Mouse (Mus musculus): ENCODE data around the gene Atraid. TPM values are rescaled to one million over a fixed set of nuclear protein-coding genes. Genes with fewer than 3 reads are reported as not detected.
A peak's percentile ranks its signal among the peaks of the same experiment; 100 is the strongest.
"Not testable (repeated sequence)": the region's sequence is repeated elsewhere in the genome, so short reads cannot be mapped to it uniquely, and the experiment has no call there.

Gene Atraid
- polyA plus RNA-seq, 1 experiment from 2014 or later = 88.2 TPM

GRCm38 (mm10) chr5:31021790-31022189 lies 26.3 kb upstream of the Atraid start:
- H3K36me3 ChIP-seq (replicated peaks; ENCODE audit: control insufficient read depth, insufficient read depth, low read depth, low read length); H3K27ac ChIP-seq (replicated peaks; ENCODE audit: low read depth, low read length); H3K9ac ChIP-seq (replicated peaks; ENCODE audit: low read length); H3K4me1 ChIP-seq (ENCODE audit: control insufficient read depth, insufficient read depth, low read length); H3K9me3 ChIP-seq (replicated peaks; ENCODE audit: control insufficient read depth, low read length); H3K4me2 ChIP-seq (ENCODE audit: low read depth, low read length); H3K27me3 ChIP-seq (ENCODE audit: control insufficient read depth, insufficient read depth, low read length); DNase-seq (ENCODE audit: low spot score); ATAC-seq (replicated peaks; ENCODE audit: insufficient number of reproducible peaks, low FRiP score, low TSS enrichment, low read depth); H3K4me3 ChIP-seq (ENCODE audit: low read depth, low read length): not testable (repeated sequence)
- 91% methylated on average over 4 of the region's 5 CpGs for WGBS

DNA sequence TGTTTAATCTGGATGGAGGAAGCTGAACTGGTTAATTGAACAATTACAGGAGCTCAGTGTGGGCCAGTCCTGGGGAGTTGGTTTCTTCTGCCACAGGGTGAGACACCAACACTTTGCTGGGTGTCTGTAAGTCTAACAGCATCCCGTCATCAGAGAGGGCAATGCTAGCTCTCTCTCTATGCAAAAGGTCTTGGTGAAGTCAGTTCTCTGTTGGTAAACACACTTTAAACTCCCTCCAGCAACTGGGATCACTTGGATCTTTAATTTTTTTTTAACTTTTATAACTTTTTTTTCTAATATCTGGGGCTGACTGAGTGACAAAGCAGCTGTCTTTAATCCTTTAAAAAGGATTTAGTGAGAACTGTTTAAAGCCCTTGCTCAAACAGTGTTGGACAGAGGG lies 25.4 kb upstream of the Atraid start:
- Histone ChIP-seq H3K36me3 (replicated peaks; ENCODE audit: control insufficient read depth, insufficient read depth, low read depth, low read length) (no peaks in the 10 kb centered on the region), H3K9ac (replicated peaks; ENCODE audit: low read length) (no peak overlapping the region), H3K4me1 (ENCODE audit: control insufficient read depth, insufficient read depth, low read length) (no peaks in the 10 kb centered on the region), H3K9me3 (replicated peaks; ENCODE audit: control insufficient read depth, low read length) (no peaks in the 10 kb centered on the region), H3K4me2 (ENCODE audit: low read depth, low read length) (no peak overlapping the region), H3K27me3 (ENCODE audit: control insufficient read depth, insufficient read depth, low read length) (no peaks in the 10 kb centered on the region), H3K27ac (replicated peaks; ENCODE audit: low read depth, low read length) (no peak overlapping the region), H3K4me3 (ENCODE audit: low read depth, low read length) (no peak overlapping the region)
- no peak for ATAC-seq (replicated peaks; ENCODE audit: insufficient number of reproducible peaks, low FRiP score, low TSS enrichment, low read depth)
- no peak for DNase-seq (ENCODE audit: low spot score)
- WGBS = 42% methylated on average over 1 of the region's 1 CpGs

DNA sequence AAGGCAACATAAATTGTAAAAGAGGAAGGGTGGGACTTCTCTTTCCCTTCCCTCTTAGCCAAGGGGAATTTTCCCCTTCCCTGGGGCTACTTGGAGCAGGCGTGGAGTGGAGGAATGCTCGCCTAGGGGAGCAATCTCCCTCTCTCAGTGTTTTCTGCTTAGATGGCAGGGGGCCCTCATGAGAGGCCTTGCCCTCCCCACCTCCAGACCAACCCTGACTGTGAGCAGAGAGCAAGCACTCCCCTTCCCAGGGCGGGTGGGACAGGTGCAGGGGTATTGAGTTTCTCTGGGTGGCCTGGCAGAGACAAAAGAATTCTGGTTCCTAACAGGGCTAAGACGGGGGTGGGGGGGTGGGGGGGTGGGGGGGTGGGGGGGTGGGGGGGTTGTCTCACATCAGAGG lies 24.9 kb upstream of the Atraid start:
- no peaks in the 10 kb centered on the region for H3K27me3 ChIP-seq (ENCODE audit: control insufficient read depth, insufficient read depth, low read length)
- H3K4me2 ChIP-seq (ENCODE audit: low read depth, low read length) = no peak overlapping the region
- H3K4me1 ChIP-seq (ENCODE audit: control insufficient read depth, insufficient read depth, low read length) = no peaks in the 10 kb centered on the region
- WGBS = 11% methylated on average over 4 of the region's 4 CpGs
- H3K9me3 ChIP-seq (replicated peaks; ENCODE audit: control insufficient read depth, low read length) = no peaks in the 10 kb centered on the region
- H3K36me3 ChIP-seq (replicated peaks; ENCODE audit: control insufficient read depth, insufficient read depth, low read depth, low read length) = no peaks in the 10 kb centered on the region
- DNase-seq (ENCODE audit: low spot score) (peak; percentile 4), ATAC-seq (replicated peaks; ENCODE audit: insufficient number of reproducible peaks, low FRiP score, low TSS enrichment, low read depth) (no peak)
- no peak overlapping the region for H3K27ac ChIP-seq (replicated peaks; ENCODE audit: low read depth, low read length)
- H3K4me3 ChIP-seq (ENCODE audit: low read depth, low read length) = no peak overlapping the region
- no peak overlapping the region for H3K9ac ChIP-seq (replicated peaks; ENCODE audit: low read length)

DNA sequence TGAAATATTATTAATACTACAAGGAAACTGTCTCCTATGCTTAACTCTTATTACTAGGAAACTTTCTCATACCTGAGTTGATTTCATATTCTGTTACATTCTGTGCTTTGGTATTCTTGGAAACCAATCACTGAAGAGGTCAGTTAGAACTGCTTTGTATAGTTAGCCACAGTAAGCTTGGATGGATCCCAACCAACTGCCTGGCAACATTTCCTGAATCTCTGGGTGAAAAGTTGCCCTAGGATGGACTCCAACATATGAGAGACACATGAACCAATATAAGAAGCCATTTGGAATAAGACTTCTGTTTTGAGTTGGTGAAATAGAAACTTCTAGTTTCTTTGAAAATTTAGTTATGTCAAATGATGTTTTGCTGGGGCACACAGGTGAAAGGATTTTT lies 23.5 kb upstream of the Atraid start:
- Histone ChIP-seq H3K4me3 (ENCODE audit: low read depth, low read length) (no peak overlapping the region), H3K36me3 (replicated peaks; ENCODE audit: control insufficient read depth, insufficient read depth, low read depth, low read length) (no peaks in the 10 kb centered on the region), H3K9ac (replicated peaks; ENCODE audit: low read length) (no peak overlapping the region), H3K27me3 (ENCODE audit: control insufficient read depth, insufficient read depth, low read length) (no peaks in the 10 kb centered on the region), H3K4me1 (ENCODE audit: control insufficient read depth, insufficient read depth, low read length) (no peaks in the 10 kb centered on the region), H3K9me3 (replicated peaks; ENCODE audit: control insufficient read depth, low read length) (no peaks in the 10 kb centered on the region), H3K4me2 (ENCODE audit: low read depth, low read length) (no peak overlapping the region), H3K27ac (replicated peaks; ENCODE audit: low read depth, low read length) (no peak overlapping the region)
- no peak for DNase-seq (ENCODE audit: low spot score)
- no peak for ATAC-seq (replicated peaks; ENCODE audit: insufficient number of reproducible peaks, low FRiP score, low TSS enrichment, low read depth)

DNA sequence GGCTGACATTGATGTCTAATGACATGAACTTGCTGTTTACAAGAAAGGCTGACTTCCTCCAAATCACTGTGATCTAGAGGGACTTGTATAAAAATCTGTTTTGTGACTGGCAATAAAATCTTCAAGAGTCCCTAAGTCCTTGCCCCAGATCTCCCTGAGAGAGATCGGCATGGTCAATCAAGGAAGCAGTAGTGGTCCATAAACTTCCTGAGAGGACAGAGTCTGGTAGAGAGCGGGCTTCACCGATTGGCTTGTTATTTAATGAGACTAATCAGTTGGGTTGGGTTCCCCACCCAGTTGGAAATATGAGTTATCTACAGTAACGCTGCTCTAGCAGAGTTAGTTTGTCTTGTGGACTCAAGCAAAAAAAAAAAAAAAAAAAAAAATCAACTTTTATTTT lies 17.2 kb upstream of the Atraid start:
- Histone ChIP-seq H3K4me1 (ENCODE audit: control insufficient read depth, insufficient read depth, low read length) (no peaks in the 10 kb centered on the region), H3K9ac (replicated peaks; ENCODE audit: low read length) (no peak overlapping the region), H3K4me3 (ENCODE audit: low read depth, low read length) (no peak overlapping the region), H3K27me3 (ENCODE audit: control insufficient read depth, insufficient read depth, low read length) (no peaks in the 10 kb centered on the region), H3K4me2 (ENCODE audit: low read depth, low read length) (no peak overlapping the region), H3K36me3 (replicated peaks; ENCODE audit: control insufficient read depth, insufficient read depth, low read depth, low read length) (no peaks in the 10 kb centered on the region), H3K9me3 (replicated peaks; ENCODE audit: control insufficient read depth, low read length) (no peaks in the 10 kb centered on the region), H3K27ac (replicated peaks; ENCODE audit: low read depth, low read length) (no peak overlapping the region)
- WGBS = 89% methylated on average over 4 of the region's 4 CpGs
- no peak for ATAC-seq (replicated peaks; ENCODE audit: insufficient number of reproducible peaks, low FRiP score, low TSS enrichment, low read depth)
- no peak for DNase-seq (ENCODE audit: low spot score)

- Histone ChIP-seq H3K27ac (replicated peaks; ENCODE audit: low read depth, low read length) (no peak overlapping the region), H3K36me3 (replicated peaks; ENCODE audit: control insufficient read depth, insufficient read depth, low read depth, low read length) (no peaks in the 10 kb centered on the region), H3K27me3 (ENCODE audit: control insufficient read depth, insufficient read depth, low read length) (no peaks in the 10 kb centered on the region), H3K9me3 (replicated peaks; ENCODE audit: control insufficient read depth, low read length) (no peaks in the 10 kb centered on the region), H3K9ac (replicated peaks; ENCODE audit: low read length) (no peak overlapping the region), H3K4me2 (ENCODE audit: low read depth, low read length) (no peak overlapping the region), H3K4me3 (ENCODE audit: low read depth, low read length) (no peak overlapping the region), H3K4me1 (ENCODE audit: control insufficient read depth, insufficient read depth, low read length) (no peaks in the 10 kb centered on the region)
- no peak for ATAC-seq (replicated peaks; ENCODE audit: insufficient number of reproducible peaks, low FRiP score, low TSS enrichment, low read depth)
- 84% methylated on average over 8 of the region's 8 CpGs for WGBS
- DNase-seq (ENCODE audit: low spot score) = no peak
Observed at GRCm38 (mm10) chr5:31031508-31031907, 16.6 kb upstream of the Atraid start.

DNA sequence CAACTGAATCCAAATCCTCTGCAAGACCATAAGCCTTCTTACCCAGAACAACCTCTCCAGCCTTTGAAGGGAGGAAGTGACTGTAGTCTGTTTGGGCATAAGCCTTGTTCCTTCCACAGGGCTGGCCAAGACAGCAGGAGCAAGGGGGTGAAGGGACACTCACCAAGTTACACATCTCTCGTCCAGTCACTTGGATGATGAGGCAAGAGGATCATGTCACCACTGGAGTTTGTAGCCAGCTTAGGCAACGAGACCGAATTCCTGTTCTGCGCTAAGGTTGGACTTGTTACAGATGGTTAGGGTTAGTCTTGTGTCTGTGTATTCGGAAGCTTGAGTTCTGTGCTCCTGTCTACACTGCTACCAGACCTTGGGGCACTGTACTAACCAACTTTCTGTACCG lies 13.4 kb upstream of the Atraid start:
- H3K27ac ChIP-seq (replicated peaks; ENCODE audit: low read depth, low read length) = no peak overlapping the region
- H3K9me3 ChIP-seq (replicated peaks; ENCODE audit: control insufficient read depth, low read length) = no peaks in the 10 kb centered on the region
- H3K4me1 ChIP-seq (ENCODE audit: control insufficient read depth, insufficient read depth, low read length) = no peaks in the 10 kb centered on the region
- 90% methylated on average over 6 of the region's 6 CpGs for WGBS
- H3K4me3 ChIP-seq (ENCODE audit: low read depth, low read length) = no peak overlapping the region
- no peak overlapping the region for H3K4me2 ChIP-seq (ENCODE audit: low read depth, low read length)
- H3K9ac ChIP-seq (replicated peaks; ENCODE audit: low read length) = no peak overlapping the region
- no peaks in the 10 kb centered on the region for H3K36me3 ChIP-seq (replicated peaks; ENCODE audit: control insufficient read depth, insufficient read depth, low read depth, low read length)
- ATAC-seq (replicated peaks; ENCODE audit: insufficient number of reproducible peaks, low FRiP score, low TSS enrichment, low read depth) (no peak), DNase-seq (ENCODE audit: low spot score) (no peak)
- no peaks in the 10 kb centered on the region for H3K27me3 ChIP-seq (ENCODE audit: control insufficient read depth, insufficient read depth, low read length)

- H3K27me3 ChIP-seq (ENCODE audit: control insufficient read depth, insufficient read depth, low read length); DNase-seq (ENCODE audit: low spot score); H3K9me3 ChIP-seq (replicated peaks; ENCODE audit: control insufficient read depth, low read length); H3K4me2 ChIP-seq (ENCODE audit: low read depth, low read length); ATAC-seq (replicated peaks; ENCODE audit: insufficient number of reproducible peaks, low FRiP score, low TSS enrichment, low read depth); H3K9ac ChIP-seq (replicated peaks; ENCODE audit: low read length); H3K36me3 ChIP-seq (replicated peaks; ENCODE audit: control insufficient read depth, insufficient read depth, low read depth, low read length); H3K4me3 ChIP-seq (ENCODE audit: low read depth, low read length); H3K4me1 ChIP-seq (ENCODE audit: control insufficient read depth, insufficient read depth, low read length); H3K27ac ChIP-seq (replicated peaks; ENCODE audit: low read depth, low read length): not testable (repeated sequence)
- 80% methylated on average over 11 of the region's 11 CpGs for WGBS
Observed at GRCm38 (mm10) chr5:31036556-31036955, 11.6 kb upstream of the Atraid start.

All from embryonic facial prominence, embryonic 11.5 days (tissue).